Mouse (Mus musculus) liver, embryonic 18 days (tissue): ENCODE results near the gene Zranb1. TPM values are rescaled to one million over a fixed set of nuclear protein-coding genes. Genes with fewer than 3 reads are reported as not detected.

ENCODE experiments used
- polyA plus RNA-seq: library from polyadenylated mRNA; depleted of rRNA; stranded (reverse); fragments of >200 nt; gene quantifications from 2 replicates; pipeline ENCODE4 v1.2.3, GENCODE M21; 2012; rRNA removed

Gene Zranb1
- 11.5 and 11.8 TPM in 2 replicates for polyA plus RNA-seq

GRCm38 (mm10) chr7:132930850-132931559, at the start of gene Zranb1:
Zranb1 (plus strand) TSS chr7:132931142.

Other genes with a start within 250 kb of the Zranb1 start
- gene Fam53b, start 117.3 kb upstream of the Zranb1 start, polyA plus RNA-seq, result 9.6 and 11.0 TPM in 2 replicates
- gene Eef1akmt2, start 78.5 kb upstream of the Zranb1 start, polyA plus RNA-seq, result 9.3 and 9.5 TPM in 2 replicates
- gene Abraxas2, start 71.9 kb upstream of the Zranb1 start, polyA plus RNA-seq, result 8.5 and 8.8 TPM in 2 replicates
- gene Fgfr2, start 192.2 kb downstream of the Zranb1 start, polyA plus RNA-seq, result 17.3 and 18.0 TPM in 2 replicates
- gene Ctbp2, start 193.2 kb downstream of the Zranb1 start, polyA plus RNA-seq, result 7.3 and 8.5 TPM in 2 replicates